Mouse (Mus musculus) embryonic fibroblast, embryonic 13.5 days (primary cell): ENCODE measurements at regions not wholly inside any gene's neighbourhood (a gene's known extent, or its start where the extent isn't known, plus 50 kb on each side); places are given as distances from the start of the nearest gene placed in this dataset.

Experiments used
- H3K27ac ChIP-seq: 2 replicates; pipeline ENCODE4 v1.5.1; 2012; ENCODE audit warnings: low read length, control low read depth, inconsistent platforms; ENCODE audit not compliant: insufficient read depth
- H3K4me1 ChIP-seq: 2 replicates; pipeline ENCODE4 v1.6.1; 2011; ENCODE audit warnings: low read length; ENCODE audit not compliant: control insufficient read depth, insufficient read depth
- H3K4me3 ChIP-seq: 2 replicates; pipeline ENCODE4 v1.5.1; 2011; ENCODE audit warnings: mild to moderate bottlenecking, control low read depth, low read length; ENCODE audit not compliant: insufficient read depth
- CTCF ChIP-seq: IDR thresholded peaks from 2 replicates; pipeline ENCODE4 v1.5.1; 2011; ENCODE audit warnings: mild to moderate bottlenecking, control low read depth, low read length, moderate library complexity, borderline replicate concordance; ENCODE audit not compliant: insufficient read depth
- POLR2A ChIP-seq: IDR thresholded peaks from 2 replicates; pipeline ENCODE4 v1.6.1; 2011; ENCODE audit warnings: low read depth, mild to moderate bottlenecking, control low read depth, low read length, moderate library complexity

- TF ChIP-seq CTCF, result no peak
- no peak for TF ChIP-seq POLR2A
- Histone ChIP-seq H3K27ac (no peak overlapping the region), H3K4me1 (no peaks in the 10 kb centered on the region), H3K4me3 (no peak overlapping the region)
These were observed 980.3 kb upstream of the Map3k7 start for GRCm38 (mm10) chr4:30983611-30984010.

- Histone ChIP-seq H3K27ac (no peak overlapping the region), H3K4me3 (no peak overlapping the region), H3K4me1 (no peaks in the 10 kb centered on the region)
- TF ChIP-seq POLR2A, result no peak
These were observed 951.9 kb upstream of the Map3k7 start for GRCm38 (mm10) chr4:31012006-31012405.

- Histone ChIP-seq H3K4me1 (no peaks in the 10 kb centered on the region), H3K27ac (no peak overlapping the region), H3K4me3 (no peak overlapping the region)
- TF ChIP-seq POLR2A (no peak), CTCF (no peak)
These were observed 911.7 kb upstream of the Map3k7 start for GRCm38 (mm10) chr4:31052077-31052677.

GRCm38 (mm10) chr4:31076236-31076635 is 887.7 kb upstream of the Map3k7 start:
- no peaks in the 10 kb centered on the region for H3K4me1 ChIP-seq
- H3K4me3 ChIP-seq, result no peak overlapping the region
- TF ChIP-seq POLR2A (no peak), CTCF (no peak)
- no peak overlapping the region for H3K27ac ChIP-seq

DNA sequence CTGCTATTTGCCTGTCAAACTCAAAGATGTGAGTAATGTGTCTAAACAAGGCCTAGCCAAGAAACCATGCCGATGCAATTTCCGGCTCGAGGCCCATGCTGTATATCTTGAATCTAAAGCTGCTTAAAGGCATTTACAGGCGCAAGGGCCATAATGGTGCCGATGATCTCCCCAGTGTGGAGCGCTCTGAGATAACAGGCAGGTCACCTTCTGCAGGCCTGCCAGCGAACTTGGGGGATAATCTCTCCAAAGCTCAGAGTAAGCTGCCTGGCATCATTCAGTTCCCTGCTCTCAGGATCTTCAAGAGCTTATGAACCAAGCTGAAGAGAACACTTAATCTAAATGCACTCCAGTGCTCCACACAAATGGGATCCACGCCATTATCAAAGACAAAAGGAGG is 842.3 kb upstream of the Map3k7 start:
- H3K4me3 ChIP-seq, result no peak overlapping the region
- no peak overlapping the region for H3K27ac ChIP-seq
- no peak for TF ChIP-seq CTCF
- H3K4me1 ChIP-seq, result no peaks in the 10 kb centered on the region

DNA sequence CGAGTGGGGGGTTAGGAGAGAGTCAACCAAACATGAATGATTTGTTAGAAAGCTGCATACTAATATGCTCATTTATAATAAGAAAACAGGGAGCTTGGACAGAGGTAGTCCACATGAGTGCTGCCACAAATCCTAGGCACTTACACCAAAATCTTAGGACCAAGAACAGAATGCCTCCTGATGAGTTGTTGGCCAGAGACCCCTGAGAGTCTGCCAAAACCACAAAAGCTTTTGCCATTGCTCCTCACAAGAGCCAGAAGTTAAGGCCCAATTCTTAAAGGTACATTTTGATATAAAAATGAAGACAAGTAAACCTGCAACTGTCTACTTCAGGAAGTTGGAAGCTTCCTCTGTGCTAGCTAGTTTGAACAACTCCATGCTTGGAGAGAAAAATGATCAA is 820.7 kb upstream of the Map3k7 start:
- Histone ChIP-seq H3K4me1 (no peaks in the 10 kb centered on the region), H3K27ac (no peak overlapping the region), H3K4me3 (no peak overlapping the region)
- no peak for TF ChIP-seq POLR2A
- TF ChIP-seq CTCF, result no peak

DNA sequence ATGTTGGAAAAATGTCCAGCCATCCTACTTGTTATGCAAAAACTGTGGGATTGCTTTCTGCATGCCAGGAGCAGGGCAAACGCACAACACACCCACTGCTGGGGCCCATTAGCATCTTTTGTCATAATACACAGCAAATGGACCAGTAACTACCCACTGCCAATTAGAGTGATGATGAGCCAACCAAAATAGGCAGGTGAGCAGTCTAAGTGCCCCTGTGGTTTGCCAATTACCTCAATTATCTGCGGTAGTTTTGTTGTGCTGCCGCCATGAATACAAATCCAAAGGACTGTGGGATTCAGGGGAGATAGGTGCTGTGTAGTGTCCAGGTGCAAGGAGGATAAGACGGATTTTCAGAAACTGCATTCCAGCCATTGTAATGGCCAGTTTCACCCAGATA is 796.5 kb upstream of the Map3k7 start:
- TF ChIP-seq CTCF (no peak), POLR2A (no peak)
- Histone ChIP-seq H3K4me1 (no peaks in the 10 kb centered on the region), H3K27ac (no peak overlapping the region), H3K4me3 (no peak overlapping the region)

GRCm38 (mm10) chr4:31168357-31168756 is 795.5 kb upstream of the Map3k7 start:
- TF ChIP-seq CTCF, result no peak
- no peak for TF ChIP-seq POLR2A
- H3K4me3 ChIP-seq, result no peak overlapping the region
- no peaks in the 10 kb centered on the region for H3K4me1 ChIP-seq
- H3K27ac ChIP-seq, result no peak overlapping the region

DNA sequence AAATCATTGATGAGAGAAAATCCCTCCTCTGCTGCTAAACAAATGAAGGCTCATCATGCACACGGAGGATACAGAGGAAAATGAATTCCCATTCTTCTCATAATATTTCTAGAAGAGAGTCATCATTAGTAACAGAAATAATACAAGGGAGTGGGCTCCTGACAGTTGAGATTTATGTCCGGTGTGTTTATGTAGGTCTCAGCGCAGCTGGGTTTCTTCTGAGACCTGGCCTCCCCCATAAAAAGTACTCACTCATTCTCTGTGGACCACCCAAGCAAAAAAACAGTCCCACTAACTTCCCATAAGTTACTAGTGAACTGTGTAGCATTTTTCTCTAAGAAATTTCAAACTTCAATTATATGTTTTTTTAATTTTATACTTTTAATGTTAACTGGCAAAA is 792.7 kb upstream of the Map3k7 start:
- Histone ChIP-seq H3K4me3 (no peak overlapping the region), H3K27ac (no peak overlapping the region), H3K4me1 (no peaks in the 10 kb centered on the region)
- TF ChIP-seq POLR2A, result no peak
- TF ChIP-seq CTCF, result no peak

DNA sequence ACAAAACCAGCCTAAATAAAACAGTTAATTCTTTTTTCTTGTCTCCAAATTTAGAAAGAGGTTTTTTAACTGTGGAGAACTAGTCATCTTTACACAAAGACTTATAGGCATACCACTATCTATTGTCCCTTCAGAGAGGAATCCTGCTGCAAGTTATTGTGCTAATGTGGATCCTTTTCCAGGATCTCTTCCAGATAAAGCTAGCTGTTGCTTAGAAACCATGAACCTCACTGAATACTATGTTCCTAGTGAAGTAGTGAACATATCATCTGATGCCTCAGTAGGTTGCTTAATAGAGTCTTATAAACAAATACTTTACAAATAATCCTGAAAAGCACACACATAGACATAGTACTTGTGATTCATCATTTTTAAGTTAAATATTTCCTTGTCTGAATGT is 766.0 kb upstream of the Map3k7 start:
- no peak for TF ChIP-seq POLR2A
- no peak for TF ChIP-seq CTCF
- no peak overlapping the region for H3K27ac ChIP-seq
- no peaks in the 10 kb centered on the region for H3K4me1 ChIP-seq
- H3K4me3 ChIP-seq, result no peak overlapping the region

DNA sequence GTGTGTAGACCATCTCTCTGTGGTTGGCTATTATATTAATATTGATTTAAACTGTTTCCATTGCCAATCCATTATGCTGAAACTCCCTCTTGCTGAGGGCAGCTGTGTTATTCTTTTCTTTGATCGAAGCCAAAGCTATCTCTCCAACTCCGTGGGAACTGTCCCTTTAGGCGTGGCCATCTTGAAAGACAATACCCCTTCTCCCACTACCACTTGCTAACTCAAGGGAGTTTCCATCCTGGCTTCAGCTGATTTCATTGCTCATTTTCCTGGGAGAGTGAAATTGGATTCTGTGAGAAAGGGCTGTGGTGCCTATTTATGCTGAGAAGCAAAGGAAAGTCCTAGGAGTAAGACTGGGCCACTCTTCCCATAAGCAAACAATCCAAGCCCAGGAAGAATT is 760.6 kb upstream of the Map3k7 start:
- TF ChIP-seq POLR2A (no peak), CTCF (no peak)
- no peaks in the 10 kb centered on the region for H3K4me1 ChIP-seq
- H3K27ac ChIP-seq, result no peak overlapping the region
- no peak overlapping the region for H3K4me3 ChIP-seq
